Mouse (Mus musculus) liver, embryonic 14.5 days (tissue): ENCODE data around the gene Dis3l2. TPM values are rescaled to one million over a fixed set of nuclear protein-coding genes. Genes with fewer than 3 reads are reported as not detected.

Experiments
- ATAC-seq: fragments of 200-750 bp; cut with Nextera tagmentation; 2 replicates; pipeline ENCODE4 v1.8.0; 2017; ENCODE audit warnings: moderate number of reproducible peaks, mild to moderate bottlenecking, moderate library complexity; ENCODE audit not compliant: insufficient read depth
- DNase-seq, 3 experiments: peaks; one replicate each; pipeline ENCODE4 v3.0.0-alpha.2; 2012 to 2013; ENCODE audit warnings: low read depth in 3 of 3, low spot score in 3 of 3
- H3K27ac ChIP-seq: fragments of 300-500 bp; sonication (generic); 2 replicates; pipeline ENCODE4 v1.5.1; 2014; ENCODE audit warnings: moderate library complexity, mild to moderate bottlenecking, control low read depth, inconsistent platforms
- H3K27me3 ChIP-seq: fragments of 300-500 bp; sonication (generic); 2 replicates; pipeline ENCODE4 v1.6.1; 2014; ENCODE audit warnings: mild to moderate bottlenecking, low read length, moderate library complexity; ENCODE audit not compliant: control insufficient read depth, insufficient read depth
- H3K36me3 ChIP-seq: fragments of 300-500 bp; sonication (generic); replicated peaks from 2 replicates; pipeline ENCODE4 v1.6.1; 2014; ENCODE audit warnings: low read depth; ENCODE audit not compliant: control insufficient read depth, insufficient read depth
- H3K4me1 ChIP-seq, 2 experiments: fragments of 200-500 bp in 1 of 2; fragments of 300-500 bp in 1 of 2; sonication (generic) in 1 of 2; replicated peaks; 2 replicates each; pipeline ENCODE4 v1.6.1; 2012 to 2014; ENCODE audit warnings: antibody characterized with exemption in 1 of 2, inconsistent platforms in 1 of 2, low read length in 1 of 2; ENCODE audit not compliant: control insufficient read depth in 2 of 2, insufficient read depth in 2 of 2
- H3K4me2 ChIP-seq: fragments of 300-500 bp; sonication (generic); 2 replicates; pipeline ENCODE4 v1.6.1; 2014; ENCODE audit warnings: low read depth, mild to moderate bottlenecking, control low read depth, moderate library complexity
- H3K4me3 ChIP-seq, 2 experiments: fragments of 200-500 bp in 1 of 2; fragments of 300-500 bp in 1 of 2; sonication (generic) in 1 of 2; 2 replicates each; pipeline ENCODE4 v1.5.1; 2012 to 2014; ENCODE audit warnings: low read depth in 2 of 2, low read length in 2 of 2, mild to moderate bottlenecking in 2 of 2, control low read depth in 1 of 2, inconsistent platforms in 1 of 2, moderate library complexity in 1 of 2; ENCODE audit not compliant: insufficient read depth in 1 of 2
- H3K9ac ChIP-seq: fragments of 300-500 bp; sonication (generic); replicated peaks from 2 replicates; pipeline ENCODE4 v1.6.1; 2014; ENCODE audit warnings: mild to moderate bottlenecking, control low read depth, moderate library complexity
- H3K9me3 ChIP-seq: fragments of 300-500 bp; sonication (generic); 2 replicates; pipeline ENCODE4 v1.6.1; 2016; ENCODE audit warnings: low read length, mixed read lengths; ENCODE audit not compliant: control insufficient read depth
- CTCF ChIP-seq: IDR thresholded peaks from 2 replicates; pipeline ENCODE4 v1.5.1; 2016; ENCODE audit warnings: antibody characterized with exemption, low read depth, control low read depth
- EP300 ChIP-seq: IDR thresholded peaks from 2 replicates; pipeline ENCODE4 v1.6.1; 2016; ENCODE audit warnings: antibody characterized with exemption, low read depth
- WGBS: fragments of 180-500 bp; shearing (Covaris S2); extraction: QIAGEN DNeasy Blood & Tissue Kit; methylation state at CpG from one replicate; pipeline ENCODE4 v1.1.7; 2014; ENCODE audit not compliant: insufficient replicate concordance; 5-methylcytosine and 5-hydroxymethylcytosine counted together
- polyA plus RNA-seq, 2 experiments: library from polyadenylated mRNA; depleted of rRNA in 1 of 2; stranded (reverse) in 1 of 2; unstranded in 1 of 2; fragments of >200 nt; fragmentation: Nextera tagmentation in 1 of 2; extraction: Ambion mirVana in 1 of 2; gene quantifications; 2 replicates each; pipeline versions ENCODE4 v1.2.1 to v1.2.3; 2012 to 2014

Gene Dis3l2
- polyA plus RNA-seq, 2 experiments = 6.0 to 7.1 TPM

DNA sequence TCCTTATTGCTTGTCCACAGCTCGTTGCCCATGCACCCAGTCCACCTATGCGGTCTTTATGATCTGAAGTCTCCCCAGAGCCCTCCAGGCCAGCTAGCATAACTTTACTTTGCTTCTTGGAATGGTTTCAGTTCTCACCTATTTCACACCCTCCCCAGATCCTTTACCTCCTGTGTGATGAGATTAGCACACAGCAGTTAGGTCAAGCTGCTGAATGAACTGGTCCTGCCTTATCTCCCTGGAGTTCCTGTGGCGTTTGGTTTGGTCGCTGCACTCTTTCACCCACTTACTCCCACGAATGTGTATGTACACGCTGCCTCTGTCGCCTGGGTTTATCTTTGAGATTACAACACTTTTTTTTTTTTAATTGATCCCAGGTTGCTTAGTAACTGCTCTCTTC lies 3.2 kb upstream of the Dis3l2 start:
- H3K4me2 ChIP-seq = peak overlapping the region; percentile 6
- 26% methylated on average over 7 of the region's 7 CpGs for WGBS
- TF ChIP-seq EP300 = peak; percentile 58
- no peak for TF ChIP-seq CTCF
- ATAC-seq = peak; percentile 49
- H3K27me3 ChIP-seq = no peaks in the 10 kb centered on the region
- H3K9me3 ChIP-seq = no peaks in the 10 kb centered on the region
- H3K9ac ChIP-seq = no peak overlapping the region
- no peak overlapping the region for H3K27ac ChIP-seq
- no peak for DNase-seq
- no peaks in the 10 kb centered on the region for H3K36me3 ChIP-seq
- H3K4me3 ChIP-seq = no peak overlapping the region
- H3K4me1 ChIP-seq = peaks cover 11 to 21% of the 10 kb centered on the region in 2 experiments; a peak in 3 of 4 replicates

DNA sequence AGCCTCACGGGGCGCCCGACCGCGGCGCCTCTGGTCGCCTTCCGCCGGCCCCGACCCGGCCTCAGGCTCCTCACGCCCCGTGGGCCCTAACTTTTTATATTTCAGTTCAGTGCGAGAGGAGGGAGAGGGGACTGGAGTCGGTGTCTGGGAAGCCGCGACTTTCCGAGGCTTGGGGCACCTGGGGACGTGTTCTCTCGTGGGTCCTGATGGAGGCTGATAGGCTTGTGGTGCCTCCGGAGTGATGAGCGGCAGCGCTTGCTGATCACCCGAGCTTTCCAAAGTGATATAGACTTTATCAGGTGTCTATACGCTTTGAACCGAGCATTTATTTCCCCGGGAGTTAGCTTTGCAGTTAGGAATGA lies 338 bp downstream of the Dis3l2 start:
- peak overlapping the region; percentile 71 for H3K9ac ChIP-seq
- WGBS = under 1% methylated on average over 27 of the region's 27 CpGs

GRCm38 (mm10) chr1:86705461-86705860 lies 1.9 kb downstream of the Dis3l2 start:
- Histone ChIP-seq H3K27me3 (no peaks in the 10 kb centered on the region), H3K4me2 (no peak overlapping the region), H3K9ac (no peak overlapping the region), H3K27ac (no peak overlapping the region), H3K4me1 (peaks cover 7 to 18% of the 10 kb centered on the region in 2 experiments; a peak in 3 of 4 replicates), H3K36me3 (no peaks in the 10 kb centered on the region), H3K4me3 (no peak overlapping the region), H3K9me3 (no peaks in the 10 kb centered on the region)
- TF ChIP-seq EP300 (no peak), CTCF (no peak)
- WGBS = 63% methylated on average over 3 of the region's 3 CpGs
- DNase-seq (no peak), ATAC-seq (no peak)

More for the DNA sequence above, 338 bp downstream of the Dis3l2 start:
- TF ChIP-seq EP300 (no peak), CTCF (no peak)
- DNase-seq (no peak), ATAC-seq (peak; percentile 56)
- Histone ChIP-seq H3K4me1 (peaks cover 11 to 21% of the 10 kb centered on the region in 2 experiments; a peak in 3 of 4 replicates), H3K9me3 (no peaks in the 10 kb centered on the region), H3K4me2 (peak overlapping the region; percentile 79), H3K27me3 (no peaks in the 10 kb centered on the region), H3K27ac (peak overlapping the region; percentile 38), H3K36me3 (no peaks in the 10 kb centered on the region), H3K4me3 (peak overlapping the region; percentile 76 to 82)

- ATAC-seq = no peak
- Histone ChIP-seq H3K27me3 (no peaks in the 10 kb centered on the region), H3K27ac (no peak overlapping the region), H3K9me3 (no peaks in the 10 kb centered on the region), H3K36me3 (no peaks in the 10 kb centered on the region), H3K9ac (no peak overlapping the region), H3K4me3 (no peak overlapping the region), H3K4me1 (peaks cover 0 to 9% of the 10 kb centered on the region in 2 experiments; a peak in 3 of 4 replicates), H3K4me2 (no peak overlapping the region)
- DNase-seq = no peak
- WGBS = 40% methylated on average over 4 of the region's 4 CpGs
- TF ChIP-seq EP300 (no peak), CTCF (no peak)
Observed at GRCm38 (mm10) chr1:86709546-86709945, 5.9 kb downstream of the Dis3l2 start.

- TF ChIP-seq EP300 (no peak), CTCF (no peak)
- 43% methylated on average over 2 of the region's 2 CpGs for WGBS
- no peak overlapping the region for H3K9ac ChIP-seq
- DNase-seq = no peak
- no peaks in the 10 kb centered on the region for H3K36me3 ChIP-seq
- no peak overlapping the region for H3K27ac ChIP-seq
- H3K27me3 ChIP-seq = no peaks in the 10 kb centered on the region
- ATAC-seq = no peak
- no peak overlapping the region for H3K4me2 ChIP-seq
- H3K4me1 ChIP-seq = peaks cover 0 to 5% of the 10 kb centered on the region in 2 experiments; a peak in 3 of 4 replicates
- H3K9me3 ChIP-seq = no peaks in the 10 kb centered on the region
- H3K4me3 ChIP-seq = no peak overlapping the region
Observed at GRCm38 (mm10) chr1:86712045-86712444, 8.4 kb downstream of the Dis3l2 start.
